Mouse (Mus musculus): ENCODE measurements at regions not wholly inside any gene's neighbourhood (a gene's known extent, or its start where the extent isn't known, plus 50 kb on each side); places are given as distances from the start of the nearest gene placed in this dataset.

- no peak for DNase-seq (ENCODE audit: low read depth, low spot score)
Observed at GRCm38 (mm10) chr3:9884691-9885354, 203.1 kb upstream of the Gm9833 start.

DNA sequence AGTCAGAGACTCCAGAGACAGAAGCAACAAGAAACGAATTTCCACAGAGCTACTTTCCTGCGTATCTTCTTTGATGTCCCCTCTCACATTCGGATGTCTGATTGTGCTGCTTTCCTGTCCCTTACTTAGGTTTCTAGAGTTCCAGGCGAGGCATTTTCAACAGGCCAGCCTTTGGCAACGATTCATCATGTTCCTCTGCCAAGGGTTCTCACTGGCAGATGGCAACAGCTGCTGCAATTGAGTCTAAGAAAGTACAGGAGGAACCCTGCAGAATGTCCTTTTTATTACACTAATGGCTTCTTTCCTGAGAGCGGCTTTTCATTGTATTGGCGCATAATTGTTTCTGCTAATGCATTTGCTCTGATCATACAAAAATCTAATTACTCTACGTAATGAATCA lies 202.3 kb upstream of the Gm9833 start:
- no peak for DNase-seq (ENCODE audit: low read depth, low spot score)

DNA sequence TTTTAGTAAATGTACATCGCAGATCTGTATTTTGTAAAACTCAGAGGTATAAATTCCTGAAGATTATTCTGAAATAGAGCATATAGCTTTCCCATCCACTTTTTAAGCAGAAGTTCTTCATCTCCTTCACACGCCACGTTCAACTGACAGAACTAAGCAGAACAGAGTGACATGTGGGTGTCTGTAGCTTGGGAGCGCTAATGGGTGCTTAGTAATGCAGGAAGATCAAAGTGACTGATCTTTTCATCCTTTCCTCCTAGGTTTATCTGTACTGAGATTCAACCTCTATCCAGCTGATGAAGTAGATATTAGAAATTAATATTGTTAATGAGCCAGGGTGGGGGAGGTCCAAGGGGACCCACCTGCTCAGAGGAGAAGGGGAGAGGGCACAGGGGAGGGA lies 201.8 kb upstream of the Gm9833 start:
- DNase-seq (ENCODE audit: low read depth, low spot score) = no peak

DNA sequence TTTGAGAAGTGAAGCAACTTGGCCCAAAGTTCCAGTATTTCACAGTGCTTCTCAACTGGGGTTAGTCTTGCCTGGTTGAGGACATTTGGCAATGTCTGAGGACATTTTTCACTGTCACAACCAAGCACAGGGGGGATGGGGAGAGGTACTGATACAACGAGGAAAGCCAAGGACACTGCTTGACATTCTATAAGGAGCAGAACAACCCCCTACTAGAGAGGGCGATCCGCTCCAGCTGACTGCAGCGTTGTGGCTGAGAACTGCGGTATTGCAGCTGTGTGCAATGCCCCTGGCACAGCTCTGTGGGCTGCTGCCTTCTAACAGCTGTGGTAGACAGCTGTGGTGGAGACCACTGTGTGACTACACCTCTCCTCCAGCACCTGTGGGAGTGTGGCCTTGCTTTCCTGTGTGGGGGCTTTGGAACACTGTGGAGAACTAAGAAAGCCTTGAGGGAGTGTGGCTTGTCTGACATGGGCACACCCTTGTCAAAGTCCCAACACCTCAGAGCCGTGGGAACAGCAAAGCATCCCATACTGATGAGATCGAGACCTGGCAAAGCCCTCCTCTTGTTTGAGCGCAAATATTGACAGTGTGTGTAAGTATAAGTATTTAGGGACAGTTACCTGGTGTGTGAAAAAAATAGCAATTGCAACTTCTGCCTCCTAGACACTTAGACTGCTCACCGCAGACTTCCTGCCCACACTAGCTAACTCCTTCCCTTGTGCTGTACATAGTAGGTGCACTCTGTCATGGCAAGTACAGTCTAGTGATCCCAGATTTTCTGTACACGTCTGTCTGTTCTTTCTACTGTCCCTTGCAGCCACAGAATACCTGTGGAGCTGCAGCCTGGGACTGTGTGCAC lies 200.9 kb upstream of the Gm9833 start:
- no peak for DNase-seq (ENCODE audit: low read depth, low spot score)

DNA sequence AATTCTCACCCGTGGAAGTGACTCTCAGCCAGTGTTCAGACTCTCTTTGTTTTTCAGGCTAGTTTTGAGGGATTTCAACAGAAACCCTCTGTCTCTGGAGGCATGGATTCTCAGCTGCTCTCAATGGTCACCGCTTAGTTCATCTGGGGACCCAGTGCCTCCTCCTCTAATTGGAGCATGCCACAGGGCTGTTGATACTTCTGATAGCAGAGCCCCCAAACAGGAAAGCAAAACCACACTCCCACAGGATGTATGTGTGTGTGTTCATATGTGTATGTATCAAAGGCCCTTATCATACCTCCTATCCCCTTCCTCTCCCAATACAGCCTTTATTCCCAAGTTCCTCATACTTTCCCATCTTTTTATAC lies 200.3 kb upstream of the Gm9833 start:
- no peak for DNase-seq (ENCODE audit: low read depth, low spot score)

DNA sequence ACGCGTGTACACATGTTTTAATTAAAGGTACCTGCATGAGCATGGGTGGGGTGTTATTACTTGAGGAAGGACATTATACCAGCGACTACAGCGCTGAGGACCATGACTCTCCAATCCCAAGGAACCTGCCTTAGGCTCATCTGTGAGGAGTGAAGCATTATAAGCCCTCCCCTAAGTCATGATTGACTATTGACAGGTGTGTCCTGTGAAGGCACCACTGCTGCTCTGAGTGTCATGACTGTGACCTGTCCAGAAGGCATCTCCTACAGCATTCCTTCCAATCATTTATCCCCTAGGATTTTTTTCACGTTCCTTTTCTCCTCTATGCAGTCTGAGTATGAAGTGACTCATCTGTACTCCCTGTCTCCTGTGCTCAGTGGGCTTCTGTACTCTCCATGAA lies 199.9 kb upstream of the Gm9833 start:
- DNase-seq (ENCODE audit: low read depth, low spot score) = no peak

GRCm38 (mm10) chr3:9892884-9893494 lies 194.9 kb upstream of the Gm9833 start:
- DNase-seq (ENCODE audit: low read depth, low spot score) = no peak

DNA sequence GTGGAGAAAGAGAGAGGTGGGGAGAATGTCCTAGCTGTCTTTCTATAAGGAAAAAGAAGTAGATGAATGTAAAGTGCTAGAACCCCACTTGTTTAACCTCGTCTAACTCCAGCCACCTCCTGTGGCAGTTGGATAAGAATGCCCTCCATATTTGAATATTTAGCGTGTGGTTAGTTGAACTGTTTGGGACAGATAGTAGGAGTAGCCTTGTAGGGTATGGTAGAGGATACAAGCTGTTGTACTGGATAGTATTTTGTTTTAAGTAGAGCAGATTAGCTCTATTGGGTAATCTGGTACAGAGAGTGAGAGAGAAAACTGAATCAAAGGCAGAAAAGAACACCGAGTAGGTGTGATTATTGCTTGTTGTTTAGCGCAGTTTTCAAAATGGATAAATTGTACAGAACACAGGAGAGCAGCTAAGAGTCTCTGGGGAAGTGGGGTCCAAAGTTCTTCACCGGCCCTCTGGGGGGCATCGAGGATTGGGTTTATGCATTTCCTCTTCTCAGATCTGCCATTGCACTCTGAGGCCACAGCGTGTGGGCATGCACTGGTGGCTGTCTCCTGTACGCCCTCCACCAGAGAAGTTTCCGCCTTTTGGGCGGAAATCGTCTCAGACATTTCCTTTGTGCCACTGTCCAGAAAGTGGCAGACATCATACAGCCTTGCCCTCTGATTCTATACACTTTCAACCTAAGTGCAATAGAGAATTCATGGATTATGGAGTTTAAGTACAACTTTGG lies 192.3 kb upstream of the Gm9833 start:
- DNase-seq (ENCODE audit: low read depth, low spot score) = no peak

DNA sequence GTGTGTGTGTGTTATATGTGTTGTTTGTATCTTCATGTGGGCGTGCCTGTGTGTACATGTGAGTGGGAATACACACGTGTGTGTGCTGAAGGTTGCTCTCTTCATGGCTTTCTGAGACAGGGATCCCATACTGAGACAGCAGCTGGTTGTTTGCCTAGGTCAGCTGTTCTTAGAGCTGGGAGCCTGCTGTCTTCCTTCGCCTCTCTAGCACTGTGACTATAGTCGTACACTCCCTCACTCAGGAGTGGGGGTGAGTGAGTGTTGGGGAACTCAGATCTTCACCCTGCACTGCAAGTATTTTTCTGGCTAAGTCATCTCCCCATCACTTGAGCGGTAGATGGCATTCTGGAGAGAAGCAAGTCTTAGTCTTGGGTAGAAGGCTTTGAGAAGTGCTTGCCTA lies 191.6 kb upstream of the Gm9833 start:
- DNase-seq (ENCODE audit: low read depth, low spot score) = no peak

- no peak for DNase-seq (ENCODE audit: low read depth, low spot score)
Observed at GRCm38 (mm10) chr3:9901663-9902062, 186.2 kb upstream of the Gm9833 start.

DNA sequence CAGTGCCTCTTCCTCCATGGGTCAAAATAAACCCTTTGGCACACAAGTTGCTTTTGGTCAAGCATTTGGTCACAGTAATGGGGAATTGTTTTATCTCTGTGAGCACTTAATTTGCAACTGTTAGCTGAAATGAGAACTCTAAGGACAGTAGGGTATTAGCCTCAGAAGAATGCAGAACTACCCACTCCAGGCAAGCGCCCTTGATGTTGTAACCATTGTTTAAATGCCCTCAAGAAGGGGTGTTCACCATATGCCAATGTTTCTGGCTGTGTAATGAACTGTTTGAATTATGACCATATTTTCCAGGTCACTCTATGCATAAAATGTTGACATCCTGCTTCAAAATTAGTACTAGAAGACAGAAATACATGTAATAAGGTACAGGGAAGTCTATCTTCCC lies 174.6 kb upstream of the Gm9833 start:
- no peak for DNase-seq (ENCODE audit: low read depth, low spot score)

DNA sequence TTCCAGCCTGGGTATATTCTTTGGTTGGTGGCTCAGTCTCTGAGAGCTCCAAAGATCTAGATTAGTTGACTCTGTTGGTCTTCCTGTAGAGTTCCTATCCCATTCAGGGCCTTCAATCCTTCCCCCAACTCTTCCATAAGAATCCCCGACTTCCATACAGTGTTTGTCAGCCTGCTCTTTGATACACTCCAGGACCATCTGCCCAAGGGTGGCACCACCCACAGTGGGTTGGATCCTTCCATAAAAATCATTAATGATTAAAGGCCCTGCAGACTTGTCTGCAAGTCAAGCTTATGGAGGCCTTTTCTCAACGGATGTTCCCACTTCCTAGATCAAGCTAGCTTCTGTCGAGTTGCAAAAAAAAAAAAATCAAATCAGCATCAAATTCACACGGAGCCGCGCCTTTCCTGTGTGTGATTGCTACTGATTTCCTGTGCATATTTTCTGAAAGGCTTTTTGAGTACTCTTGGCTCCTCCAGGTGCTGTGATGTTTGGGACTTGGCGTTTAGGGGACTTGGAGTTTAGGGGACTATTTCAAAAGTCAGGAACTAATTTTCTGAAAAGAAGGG lies 171.3 kb upstream of the Gm9833 start:
- no peak for DNase-seq (ENCODE audit: low read depth, low spot score)

DNA sequence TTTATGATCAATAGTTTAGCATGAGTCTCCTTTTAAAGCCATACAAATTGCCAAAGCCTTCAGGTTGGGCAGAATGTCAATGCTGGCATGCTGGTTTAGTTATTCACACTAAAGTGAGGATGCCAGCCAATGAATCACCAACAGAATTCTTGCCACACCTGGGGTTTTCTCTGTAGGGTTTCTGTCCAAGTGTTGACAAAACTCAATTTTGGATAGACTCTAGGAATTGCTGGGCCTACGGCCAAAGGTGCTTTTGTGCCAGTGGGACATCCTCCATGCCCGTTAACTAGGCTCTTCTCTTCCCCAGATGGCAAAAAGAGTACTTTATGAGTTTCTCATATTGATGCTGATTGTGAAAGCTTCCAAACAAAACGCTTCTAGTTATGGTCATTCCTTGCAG lies 167.6 kb upstream of the Gm9833 start:
- no peak for DNase-seq (ENCODE audit: low read depth, low spot score)

- DNase-seq (ENCODE audit: low read depth, low spot score) = no peak
Observed at GRCm38 (mm10) chr3:9921730-9922129, 166.2 kb upstream of the Gm9833 start.

DNA sequence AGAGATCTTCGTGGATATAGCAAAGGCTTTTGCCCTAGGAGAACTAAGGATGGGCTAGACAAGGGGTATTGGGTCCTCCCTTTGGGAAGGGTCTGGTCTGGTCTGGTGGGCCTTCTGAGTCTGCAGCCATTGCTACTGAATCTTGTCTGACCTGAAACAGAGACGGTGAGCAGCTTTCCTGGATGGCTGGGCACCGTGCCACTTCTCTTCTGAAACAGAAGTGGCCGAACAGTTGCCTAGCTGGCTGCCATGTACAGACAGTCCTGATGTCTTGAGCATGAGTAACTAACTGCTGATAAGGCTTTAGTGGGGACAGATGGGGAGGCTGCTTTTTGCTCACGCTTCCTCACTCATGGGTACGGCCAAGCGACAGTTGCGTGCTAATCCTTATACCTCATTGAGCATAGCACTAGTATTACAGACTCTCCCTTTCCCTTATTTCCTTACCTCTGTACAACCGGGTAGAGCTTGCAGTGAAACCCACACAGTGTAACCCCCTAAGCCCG lies 165.3 kb upstream of the Gm9833 start:
- DNase-seq (ENCODE audit: low read depth, low spot score) = no peak

DNA sequence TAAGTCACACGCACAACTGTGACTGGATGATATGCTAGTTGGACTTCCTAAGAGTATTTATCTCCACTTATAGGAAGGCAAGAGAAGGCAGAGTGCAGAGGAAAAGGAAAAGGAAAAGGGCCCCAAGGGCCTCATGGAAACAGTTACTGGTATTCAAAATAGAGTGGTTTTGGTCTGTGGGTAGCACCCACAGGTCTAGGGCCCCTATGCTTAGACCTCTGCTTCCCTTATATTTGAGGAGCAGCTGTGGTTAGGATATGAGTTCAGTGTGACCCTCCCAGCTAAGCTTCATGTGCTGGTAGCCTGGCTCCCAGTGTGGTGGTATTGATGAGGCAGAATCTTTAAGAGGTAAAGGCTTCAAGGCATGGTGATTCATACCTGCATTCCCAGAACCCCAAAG lies 163.3 kb upstream of the Gm9833 start:
- no peak for DNase-seq (ENCODE audit: low read depth, low spot score)

DNA sequence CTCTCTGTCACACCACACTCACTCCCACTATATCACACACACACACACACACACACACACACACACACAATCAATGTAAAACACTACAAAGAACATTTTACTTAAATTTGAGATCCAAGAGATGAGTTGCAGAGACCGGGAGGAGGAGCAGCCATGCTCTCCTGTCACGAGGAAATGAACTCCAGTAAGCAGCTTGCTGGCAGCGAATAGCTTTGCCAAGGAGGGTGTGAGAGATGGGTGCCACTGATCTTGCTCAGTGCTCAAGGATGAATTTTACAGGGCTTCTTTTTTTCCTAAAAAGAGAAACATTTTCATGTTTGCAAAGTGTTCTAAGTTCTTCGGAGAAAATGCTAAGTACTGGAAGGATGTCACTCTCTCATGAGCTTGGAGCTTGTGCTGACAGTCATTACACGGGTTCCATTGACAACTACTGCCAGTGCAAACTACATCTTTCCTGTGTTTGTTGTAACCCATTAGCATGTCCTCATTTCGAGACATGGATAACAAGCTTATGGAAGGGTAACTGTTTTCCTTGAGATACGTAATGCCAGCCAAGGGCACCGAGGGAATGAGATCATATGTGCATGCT lies 151.0 kb upstream of the Gm9833 start:
- no peak for DNase-seq (ENCODE audit: low read depth, low spot score)

GRCm38 (mm10) chr3:9938651-9939050 lies 149.3 kb upstream of the Gm9833 start:
- DNase-seq (ENCODE audit: low read depth, low spot score) = no peak

GRCm38 (mm10) chr3:9942631-9943030 lies 145.3 kb upstream of the Gm9833 start:
- no peak for DNase-seq (ENCODE audit: low read depth, low spot score)

DNA sequence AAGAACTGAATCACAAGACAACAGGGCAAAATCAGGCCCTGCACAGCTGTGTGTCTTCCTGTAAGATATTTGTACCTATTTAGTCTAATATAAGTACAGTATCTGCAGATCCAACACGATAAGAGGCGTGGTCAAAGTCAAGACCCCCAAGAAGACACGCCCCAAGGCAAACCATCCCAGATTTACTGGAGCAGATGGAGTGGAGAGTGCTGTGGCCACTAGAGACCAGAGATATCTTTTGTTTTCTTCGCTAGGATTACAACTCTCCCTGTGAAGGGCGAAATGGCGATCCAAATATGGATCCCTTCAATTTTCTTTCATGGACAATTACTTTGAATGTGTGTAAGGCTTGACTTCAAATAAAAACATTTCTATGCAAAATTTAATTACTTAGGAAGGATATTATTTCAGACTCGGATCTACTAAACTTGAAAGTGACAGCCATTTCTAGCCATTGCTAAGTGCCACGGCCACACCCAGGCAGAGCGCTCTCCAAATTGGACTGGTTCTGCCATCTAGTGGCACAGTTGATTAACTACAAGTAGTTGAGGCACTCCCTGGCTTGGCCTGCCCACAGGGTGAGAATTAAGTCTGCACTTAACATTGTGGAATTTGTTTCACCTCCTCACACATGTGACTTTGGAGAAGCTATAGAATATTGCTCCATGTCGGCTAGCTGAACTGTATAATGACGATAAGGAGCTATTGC lies 140.4 kb upstream of the Gm9833 start:
- peak; percentile 62 for DNase-seq (ENCODE audit: low read depth, low spot score)

DNA sequence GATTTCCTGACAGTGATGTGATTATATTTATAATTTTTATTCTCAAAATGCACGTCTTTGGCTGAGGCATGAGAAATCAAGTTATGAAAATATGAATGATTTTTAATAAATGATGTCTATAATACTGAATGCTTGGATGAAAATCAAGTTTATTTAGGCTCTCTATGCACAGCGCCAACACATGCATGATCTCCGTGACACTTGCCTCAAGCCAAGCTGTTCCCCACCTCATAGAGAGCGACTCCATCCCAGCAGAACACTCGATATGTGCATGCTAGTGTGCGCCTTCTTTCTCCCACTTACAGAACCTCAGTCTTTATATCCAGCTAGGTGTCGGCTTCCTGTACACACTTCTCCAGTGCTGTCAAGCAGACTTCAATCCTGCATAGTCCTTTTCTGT lies 139.8 kb upstream of the Gm9833 start:
- no peak for DNase-seq (ENCODE audit: low read depth, low spot score)
